Mouse (Mus musculus) intestine, embryonic 16.5 days (tissue): ENCODE measurements around the gene Farsa. TPM values are rescaled to one million over a fixed set of nuclear protein-coding genes. Genes with fewer than 3 reads are reported as not detected.

ENCODE experiments used
- ATAC-seq: fragments of 200-750 bp; cut with Nextera tagmentation; 2 replicates; pipeline ENCODE4 v1.8.0; 2017; ENCODE audit warnings: moderate TSS enrichment, moderate library complexity
- H3K27ac ChIP-seq: fragments of 300-500 bp; sonication (generic); 2 replicates; pipeline ENCODE4 v1.5.1; 2014; ENCODE audit warnings: mild to moderate bottlenecking, low read length
- H3K27me3 ChIP-seq: fragments of 300-500 bp; sonication (generic); replicated peaks from 2 replicates; pipeline ENCODE4 v1.6.1; 2014; ENCODE audit warnings: low read length, control low read depth, mixed read lengths; ENCODE audit not compliant: control insufficient read depth, insufficient read depth
- H3K36me3 ChIP-seq: fragments of 300-500 bp; sonication (generic); 2 replicates; pipeline ENCODE4 v1.6.1; 2014; ENCODE audit warnings: low read length, control low read depth; ENCODE audit not compliant: control insufficient read depth, insufficient read depth
- H3K4me1 ChIP-seq: fragments of 300-500 bp; sonication (generic); 2 replicates; pipeline ENCODE4 v1.6.1; 2014; ENCODE audit warnings: low read length, control low read depth, mixed read lengths; ENCODE audit not compliant: control insufficient read depth, insufficient read depth
- H3K4me2 ChIP-seq: fragments of 300-500 bp; sonication (generic); 2 replicates; pipeline ENCODE4 v1.6.1; 2014; ENCODE audit warnings: low read depth, low read length, control low read depth
- H3K4me3 ChIP-seq: fragments of 300-500 bp; sonication (generic); 2 replicates; pipeline ENCODE4 v1.5.1; 2014; ENCODE audit warnings: mild to moderate bottlenecking, low read length
- H3K9ac ChIP-seq: fragments of 300-500 bp; sonication (generic); 2 replicates; pipeline ENCODE4 v1.6.1; 2014; ENCODE audit warnings: low read depth, low read length
- H3K9me3 ChIP-seq: fragments of 300-500 bp; sonication (generic); 2 replicates; pipeline ENCODE4 v1.6.1; 2016; ENCODE audit warnings: low read length, control low read depth; ENCODE audit not compliant: control insufficient read depth
- WGBS: fragments of 180-500 bp; shearing (Covaris S2); extraction: QIAGEN DNeasy Blood & Tissue Kit; methylation state at CpG from one replicate; pipeline ENCODE4 v1.1.7; 2014; 5-methylcytosine and 5-hydroxymethylcytosine counted together
- polyA plus RNA-seq: library from polyadenylated mRNA; unstranded; fragments of >200 nt; fragmentation: Nextera tagmentation; extraction: Ambion mirVana; gene quantifications from 2 replicates; pipeline ENCODE4 v1.2.1, GENCODE M21; 2015

The Farsa gene
- polyA plus RNA-seq, 1 experiment from 2014 or later = 91.7 TPM

DNA sequence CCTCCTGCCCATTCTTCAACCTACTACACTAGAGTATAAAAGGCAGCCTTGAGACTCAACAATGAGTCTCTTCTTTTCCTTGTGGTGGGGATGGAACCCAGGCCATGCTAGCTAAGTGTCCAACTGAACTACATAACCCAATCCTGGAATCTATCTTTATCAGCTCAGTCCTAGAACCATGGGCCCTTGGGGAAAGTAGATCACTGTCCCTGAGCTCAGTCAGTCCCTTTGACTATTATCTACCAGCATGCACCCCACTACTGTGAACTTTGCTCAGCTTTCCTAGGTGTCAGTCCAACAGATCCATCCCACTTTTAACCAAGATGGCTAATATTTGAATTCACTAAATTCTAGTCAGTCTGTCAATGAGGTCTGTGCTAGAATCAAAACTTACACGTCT lies 15.3 kb upstream of the Farsa start:
- 0 out of 2 replicates have a peak overlapping the region, but pooled peaks have one; percentile 19 for H3K27ac ChIP-seq
- H3K4me2 ChIP-seq = no peak overlapping the region
- H3K9me3 ChIP-seq = no peaks in the 10 kb centered on the region
- no peak overlapping the region for H3K9ac ChIP-seq
- H3K4me3 ChIP-seq = no peak overlapping the region
- H3K4me1 ChIP-seq = peaks cover 32% of the 10 kb centered on the region
- H3K36me3 ChIP-seq = peaks cover 42% of the 10 kb centered on the region
- H3K27me3 ChIP-seq = no peaks in the 10 kb centered on the region
- no peak for ATAC-seq
- WGBS = 85% methylated on average over 1 of the region's 1 CpGs

DNA sequence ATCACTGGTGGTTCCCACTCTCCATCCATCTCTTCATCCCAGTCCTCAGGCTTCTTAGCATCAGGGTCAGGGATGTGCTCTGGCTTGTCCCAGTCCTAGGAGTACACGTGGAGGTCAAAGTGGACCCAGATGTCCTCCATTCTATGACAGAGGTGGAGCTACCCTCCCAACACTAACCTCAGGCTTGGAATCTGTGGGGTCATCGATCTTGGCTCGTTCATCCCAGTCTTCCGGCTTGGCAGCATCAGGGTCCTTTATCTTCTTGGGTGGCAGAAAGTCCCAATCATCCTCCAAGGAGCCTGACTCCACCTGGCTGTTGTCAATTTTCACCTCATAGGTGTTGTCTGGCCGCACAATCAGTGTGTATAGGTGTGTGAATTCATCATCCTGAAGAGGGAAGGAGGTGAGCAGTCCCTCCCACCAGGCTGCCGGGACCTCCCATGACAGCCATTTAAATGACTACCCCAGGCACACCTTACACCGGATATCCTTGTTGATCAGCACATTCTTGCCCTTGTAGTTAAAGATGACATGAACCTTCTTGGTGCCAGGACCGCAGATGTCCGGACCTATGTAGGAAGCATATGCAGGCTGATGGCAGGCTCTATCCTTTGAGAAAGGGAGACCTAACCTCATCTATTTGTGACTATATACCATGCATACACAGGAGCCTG lies 12.3 kb upstream of the Farsa start:
- ATAC-seq = no peak
- WGBS = 78% methylated on average over 9 of the region's 9 CpGs
- Histone ChIP-seq H3K27me3 (no peaks in the 10 kb centered on the region), H3K9me3 (no peaks in the 10 kb centered on the region), H3K4me1 (peaks cover 35% of the 10 kb centered on the region), H3K36me3 (peaks cover 32% of the 10 kb centered on the region), H3K4me2 (peak overlapping the region; percentile 77), H3K9ac (peak overlapping the region; percentile 62), H3K27ac (0 out of 2 replicates have a peak overlapping the region, but pooled peaks have one; percentile 16), H3K4me3 (peak overlapping the region; percentile 94)

DNA sequence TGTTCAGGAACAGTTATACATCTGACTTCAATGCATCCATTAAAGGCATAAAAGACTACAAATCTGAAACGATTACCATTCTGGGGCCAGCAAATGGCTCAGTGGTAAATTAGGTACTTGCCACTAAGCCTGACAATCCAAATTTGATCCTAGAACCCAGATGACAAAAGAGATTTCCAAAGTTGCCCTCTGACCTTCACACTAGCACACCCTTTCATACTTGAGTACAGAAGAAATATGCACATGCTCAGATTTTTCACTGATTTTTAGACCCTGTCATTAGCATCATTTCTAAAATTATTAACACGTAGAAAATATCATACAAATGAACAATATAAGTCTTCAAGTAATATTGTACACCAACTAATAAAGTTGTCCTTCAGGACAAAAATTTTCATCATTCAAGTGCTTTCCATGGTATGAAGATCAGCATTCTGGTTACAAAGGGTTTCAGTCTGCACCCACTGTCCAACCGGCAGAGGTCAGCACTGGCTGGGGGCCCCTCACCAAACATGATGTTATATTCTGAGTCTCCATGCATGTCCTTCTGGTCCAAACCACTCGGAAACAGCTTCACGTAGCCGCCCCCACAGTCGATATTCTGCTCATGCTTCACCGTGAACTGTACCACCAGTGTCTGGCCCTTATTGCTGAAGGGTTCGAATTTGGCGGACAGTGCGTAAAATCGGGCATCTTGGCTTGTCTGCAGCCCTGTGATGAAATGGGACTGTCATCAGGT lies 11.3 kb upstream of the Farsa start:
- no peak for ATAC-seq
- peaks cover 32% of the 10 kb centered on the region for H3K36me3 ChIP-seq
- peak overlapping the region; percentile 91 for H3K27ac ChIP-seq
- H3K9ac ChIP-seq = peak overlapping the region; percentile 94
- no peaks in the 10 kb centered on the region for H3K27me3 ChIP-seq
- peak overlapping the region; percentile 77 for H3K4me2 ChIP-seq
- no peaks in the 10 kb centered on the region for H3K9me3 ChIP-seq
- WGBS = 10% methylated on average over 12 of the region's 12 CpGs
- peak overlapping the region; percentile 94 for H3K4me3 ChIP-seq
- peaks cover 32% of the 10 kb centered on the region for H3K4me1 ChIP-seq

DNA sequence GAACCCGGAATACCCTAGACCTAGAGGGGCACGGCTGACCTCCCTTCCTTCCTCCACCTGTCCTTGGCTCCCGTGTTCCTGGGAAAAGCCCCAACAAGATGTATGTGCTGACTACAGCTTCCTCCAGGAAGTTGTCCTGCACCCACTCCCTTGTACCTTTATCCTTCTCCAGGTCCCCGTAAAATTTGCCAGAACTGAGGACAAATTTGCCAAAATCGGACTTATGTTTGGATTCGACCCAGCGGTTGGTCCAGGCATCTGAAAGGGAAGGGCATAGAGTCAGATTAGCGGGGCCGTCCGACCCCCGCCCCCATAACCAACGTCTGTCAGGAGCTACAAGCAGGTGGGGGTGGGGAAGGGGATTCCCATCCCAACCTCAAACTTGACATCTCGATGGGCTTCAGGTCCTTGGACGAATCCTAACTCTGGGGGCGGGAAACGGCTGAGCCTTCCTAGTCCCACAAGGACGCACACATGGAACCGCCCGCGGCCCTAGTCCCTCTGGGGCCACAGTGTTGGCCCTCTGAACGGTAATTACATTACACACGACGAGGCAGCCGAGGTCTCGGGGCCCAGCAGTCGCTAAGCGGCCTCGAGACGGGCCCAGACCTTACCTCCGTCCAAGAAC lies 10.6 kb upstream of the Farsa start:
- WGBS = under 1% methylated on average over 30 of the region's 30 CpGs
- Histone ChIP-seq H3K27ac (peak overlapping the region; percentile 91), H3K27me3 (no peaks in the 10 kb centered on the region), H3K4me3 (peak overlapping the region; percentile 94), H3K4me1 (peaks cover 32% of the 10 kb centered on the region), H3K9ac (peak overlapping the region; percentile 94), H3K4me2 (peak overlapping the region; percentile 77), H3K9me3 (no peaks in the 10 kb centered on the region), H3K36me3 (peaks cover 32% of the 10 kb centered on the region)
- peak; percentile 39 for ATAC-seq

DNA sequence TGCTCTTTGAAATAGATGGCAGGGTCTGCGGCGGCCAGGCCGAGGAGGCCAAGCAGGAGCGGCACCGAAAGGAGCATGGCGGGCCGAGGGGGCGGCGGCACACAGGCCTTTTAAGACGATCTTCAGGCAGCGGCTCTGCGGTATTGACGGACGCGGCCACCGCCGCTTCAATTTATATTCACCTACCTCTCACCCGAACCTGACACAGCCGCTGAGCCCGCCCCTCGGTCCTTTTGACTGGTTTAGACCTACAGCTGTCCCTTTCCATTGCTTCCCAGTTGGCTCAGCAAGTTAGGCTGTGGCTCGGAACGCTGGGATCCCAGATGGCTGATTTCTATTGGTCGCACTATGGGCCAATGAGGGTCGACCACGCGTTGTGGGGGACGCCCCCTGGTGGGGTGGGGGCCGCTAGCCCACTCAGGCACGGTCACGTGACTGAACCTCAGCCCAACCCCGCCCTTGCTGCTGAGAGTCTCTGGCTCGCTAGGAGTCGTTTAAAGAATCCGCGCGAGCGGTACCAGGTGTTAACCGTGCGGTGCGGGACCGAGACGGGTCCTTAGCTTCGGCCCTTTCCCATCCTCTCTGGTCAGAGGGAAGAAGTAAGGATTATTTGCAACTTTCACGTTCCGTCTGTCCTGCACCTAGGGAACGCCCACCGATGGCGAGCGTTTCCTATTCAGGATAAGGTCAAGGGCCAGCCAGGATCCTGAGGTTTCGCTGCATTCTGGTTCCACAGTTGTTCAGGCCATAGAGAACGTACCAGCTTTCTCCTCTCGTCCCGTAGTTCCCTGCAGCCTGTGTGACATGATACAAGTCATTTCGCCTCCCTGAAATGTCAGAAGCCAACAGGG lies 9.8 kb upstream of the Farsa start, which contains the start of gene Calr:
Gene Calr, minus strand, starts transcription at position 213 of the 851 bp plus-strand sequence.
- peak; percentile 99 for ATAC-seq
- peak within 1 kb of the TSS; percentile 77 for H3K4me2 ChIP-seq

DNA sequence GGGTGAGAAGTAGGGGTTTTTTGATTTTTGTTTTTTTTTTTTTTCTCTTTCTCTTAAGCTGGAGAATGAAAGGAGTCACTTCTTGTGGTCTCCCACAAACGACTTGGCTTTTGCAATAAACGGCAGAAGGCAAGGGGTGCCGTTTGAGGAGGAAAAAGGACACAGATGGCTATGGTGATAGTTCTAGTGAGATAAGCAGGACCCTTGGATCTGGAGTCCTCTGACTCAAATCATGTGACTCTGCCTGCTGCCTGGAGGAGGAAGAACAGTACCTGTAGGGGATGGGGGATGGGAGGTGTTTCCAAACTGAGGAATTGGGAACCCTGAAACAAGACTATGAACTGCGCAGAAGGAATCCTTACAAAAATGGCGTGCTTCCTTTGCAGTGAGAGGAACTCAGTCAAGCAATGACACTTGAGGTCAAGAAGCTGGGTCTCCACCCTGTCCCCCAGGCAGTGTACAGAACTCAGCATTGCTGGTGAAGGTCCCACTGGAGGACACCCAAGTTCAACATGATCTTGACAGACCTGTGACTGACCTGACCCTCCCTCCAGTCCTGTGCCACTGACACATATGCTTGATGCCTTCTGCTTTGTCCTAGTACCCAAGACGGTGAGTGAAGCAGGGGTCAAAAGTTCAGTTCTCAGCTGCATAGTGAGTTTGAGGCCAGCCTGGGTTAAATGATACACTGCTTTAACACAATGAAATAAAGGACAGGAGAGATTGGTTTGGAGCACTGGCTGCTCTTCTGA lies 8.9 kb upstream of the Farsa start:
- Histone ChIP-seq H3K27me3 (no peaks in the 10 kb centered on the region), H3K4me3 (peak overlapping the region; percentile 62), H3K9ac (peak overlapping the region; percentile 80), H3K4me1 (peaks cover 27% of the 10 kb centered on the region), H3K9me3 (no peaks in the 10 kb centered on the region), H3K36me3 (peaks cover 17% of the 10 kb centered on the region), H3K4me2 (peak overlapping the region; percentile 71), H3K27ac (peak overlapping the region; percentile 93)
- WGBS = 41% methylated on average over 6 of the region's 6 CpGs
- ATAC-seq = no peak

More for the DNA sequence above, 9.8 kb upstream of the Farsa start, which contains the start of gene Calr:
- Histone ChIP-seq H3K9me3 (no peaks in the 10 kb centered on the region), H3K4me3 (peak within 1 kb of the TSS; percentile 94), H3K27me3 (no peaks in the 10 kb centered on the region), H3K9ac (peak within 1 kb of the TSS; percentile 94), H3K36me3 (peaks cover 26% of the 10 kb centered on the region), H3K27ac (peak within 1 kb of the TSS; percentile 93), H3K4me1 (peaks cover 32% of the 10 kb centered on the region)
- WGBS = under 1% methylated on average over 55 of the region's 55 CpGs

DNA sequence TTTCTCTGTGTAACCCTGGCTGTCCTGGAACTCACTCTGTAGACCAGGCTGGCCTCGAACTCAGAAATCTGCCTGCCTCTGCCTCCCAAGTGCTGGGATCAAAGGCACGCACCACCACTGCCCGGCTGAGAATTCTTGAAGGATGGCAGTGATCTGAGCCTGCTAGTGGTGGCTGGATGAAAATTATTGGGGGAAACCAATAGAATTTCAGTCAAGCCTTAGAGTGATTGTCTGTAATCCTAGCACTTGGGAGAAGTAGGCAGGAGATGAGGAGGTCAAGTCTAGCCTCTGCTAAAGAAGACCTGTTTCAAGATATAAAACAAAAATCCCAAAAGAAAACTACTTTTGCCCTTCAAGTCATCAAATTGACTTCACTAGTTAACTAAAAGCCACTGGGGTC lies 355 bp upstream of the Farsa start:
- Histone ChIP-seq H3K9me3 (no peaks in the 10 kb centered on the region), H3K27ac (no peak overlapping the region), H3K4me2 (no peak overlapping the region), H3K27me3 (no peaks in the 10 kb centered on the region), H3K4me3 (peak overlapping the region; percentile 88), H3K36me3 (peaks cover 7% of the 10 kb centered on the region; the same call in 1 of the 2 replicates), H3K9ac (no peak overlapping the region), H3K4me1 (peaks cover 13% of the 10 kb centered on the region)
- WGBS = 91% methylated on average over 3 of the region's 3 CpGs
- peak; percentile 1; the same call in 1 of the 2 replicates for ATAC-seq
